Mouse (Mus musculus) kidney, adult 18-20 months (tissue): ENCODE measurements around the gene Bcap31.
"Not testable (repeated sequence)": the region's sequence is repeated elsewhere in the genome, so short reads cannot be mapped to it uniquely, and the experiment has no call there.

ENCODE experiments used
- DNase-seq: peaks from one replicate; pipeline ENCODE4 v3.0.0; 2021

The Bcap31 gene

GRCm38 (mm10) chrX:73716109-73716661 is at the start of gene Bcap31, which contains the start of gene Abcd1:
Gene Bcap31, minus strand, starts transcription at chrX:73716175.
Gene Abcd1, plus strand, starts transcription at chrX:73716597.
- DNase-seq: peak; percentile 95

DNA sequence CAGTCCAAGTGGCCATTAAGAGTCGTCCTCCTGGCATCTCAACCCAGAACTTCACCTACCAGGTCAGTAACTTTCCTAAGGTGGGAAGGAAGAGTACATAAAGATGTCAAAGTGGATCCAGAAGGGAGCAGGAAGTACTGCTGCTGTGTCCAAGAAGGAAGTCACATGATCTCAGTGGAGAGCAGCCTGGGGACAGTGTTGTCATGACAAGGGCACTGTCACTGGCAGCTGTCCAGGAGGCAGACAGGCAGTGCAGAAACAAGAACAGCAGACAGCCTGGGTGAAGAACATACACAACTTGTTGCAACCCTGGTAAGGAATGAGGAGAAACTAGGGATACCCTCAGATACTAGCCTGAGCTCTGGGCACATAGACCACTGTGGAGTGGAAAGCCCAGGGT is 49.3 kb upstream of the Bcap31 start:
- DNase-seq: peak; percentile 55

- DNase-seq: no peak
Measured at GRCm38 (mm10) chrX:73758611-73759290, 42.8 kb upstream of the Bcap31 start.

DNA sequence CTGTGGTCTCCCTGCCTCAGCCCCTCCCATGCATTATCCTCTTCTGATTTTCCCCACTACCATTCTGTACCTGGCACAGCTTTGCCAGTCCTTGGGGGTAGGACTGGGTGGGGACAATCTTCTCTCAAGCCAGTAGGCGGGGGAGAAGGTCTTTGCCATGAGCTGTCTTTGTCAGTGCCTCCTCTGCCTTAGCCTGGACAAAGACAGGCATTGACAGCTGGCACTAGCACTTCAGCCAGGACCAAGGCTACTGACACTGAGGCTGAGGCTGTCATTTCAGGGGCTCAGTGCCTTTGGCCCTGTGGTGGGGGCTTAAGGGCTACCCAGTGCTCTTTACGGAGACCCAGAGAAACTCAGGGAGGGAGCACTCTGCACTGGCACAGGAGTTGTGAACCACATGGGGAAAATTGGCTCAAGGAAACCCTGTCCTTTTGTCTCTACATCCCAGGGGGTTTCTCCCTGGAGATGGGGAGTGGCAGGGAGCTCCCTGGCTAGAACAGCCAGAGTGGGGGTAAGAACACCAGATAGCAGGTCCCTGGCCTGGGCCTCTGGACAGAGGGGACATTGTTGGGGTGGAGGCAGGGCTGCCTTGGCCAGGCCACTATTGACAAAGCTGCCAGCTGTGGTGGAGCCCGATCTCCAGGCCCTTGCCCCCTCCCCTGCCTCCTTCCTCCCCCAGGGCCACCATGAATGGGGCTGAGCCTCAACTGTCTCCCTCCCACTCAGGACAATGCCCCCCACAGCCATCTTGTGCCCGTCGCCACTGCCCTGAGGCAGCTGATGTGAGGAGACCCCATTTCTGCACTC is 40.6 kb upstream of the Bcap31 start, which contains the start of gene Plxnb3:
Plxnb3 (plus strand) TSS at position 757 of the 807 bp plus-strand sequence.
- no peak for DNase-seq

DNA sequence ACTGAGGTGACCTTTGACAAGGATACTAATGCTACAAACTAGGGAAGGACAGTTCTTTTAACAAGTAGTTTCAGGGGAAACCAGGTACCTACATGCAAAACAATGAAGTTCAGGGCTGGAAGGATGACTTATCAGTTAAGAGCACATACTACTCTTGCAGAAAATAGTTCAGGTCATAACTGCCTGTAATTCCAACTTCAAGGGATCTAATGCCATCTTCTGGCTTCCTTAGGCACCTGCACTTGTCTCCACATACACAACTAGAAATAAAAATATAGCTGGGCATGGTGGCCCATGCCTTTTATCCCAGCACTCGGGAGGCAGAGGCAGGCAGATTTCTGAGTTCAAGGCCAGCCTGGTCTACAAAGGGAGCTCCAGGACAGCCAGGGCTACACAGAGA is 33.0 kb upstream of the Bcap31 start:
- no peak for DNase-seq

- no peak for DNase-seq
Measured at GRCm38 (mm10) chrX:73744774-73745481, 29.0 kb upstream of the Bcap31 start.

DNA sequence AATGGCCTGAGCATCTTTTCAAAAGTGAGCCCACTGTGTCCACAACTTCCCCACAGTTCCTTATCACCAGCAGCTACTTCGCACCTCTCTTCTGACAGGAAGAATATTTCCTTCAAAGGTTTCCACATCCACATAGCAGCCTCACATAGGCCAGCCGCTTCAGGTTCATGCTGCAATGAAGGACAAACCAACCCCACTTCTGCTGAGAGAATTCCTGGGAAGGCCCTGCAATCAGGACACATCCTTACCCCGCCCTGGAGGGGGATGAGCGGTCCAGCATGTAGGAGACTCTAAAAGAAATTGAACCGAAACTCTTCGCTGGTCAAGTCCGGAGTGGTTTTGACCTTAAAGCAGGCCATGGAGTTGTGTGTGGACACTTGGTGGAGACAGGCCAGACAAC is 23.9 kb upstream of the Bcap31 start:
- DNase-seq: not testable (repeated sequence)

DNA sequence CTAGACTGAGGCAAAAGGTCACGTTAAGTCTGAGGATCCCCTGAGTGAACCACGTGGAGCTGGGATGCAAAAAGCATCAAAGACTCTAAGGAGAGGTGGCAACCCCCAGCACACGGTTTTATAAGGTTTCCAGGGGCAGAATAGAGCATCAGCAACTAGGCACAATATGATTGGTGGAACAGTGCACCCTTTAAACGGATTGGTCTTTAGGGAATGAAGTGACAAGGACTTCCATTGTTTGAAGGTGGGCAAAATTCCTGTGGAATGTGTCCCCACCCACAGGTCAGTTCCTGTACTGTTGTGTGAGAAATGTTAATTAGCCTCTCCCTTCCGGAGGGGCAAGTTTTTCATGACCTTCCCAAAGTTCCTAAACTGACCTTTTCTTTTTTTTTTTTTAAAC is 23.2 kb upstream of the Bcap31 start:
- DNase-seq: no peak

DNA sequence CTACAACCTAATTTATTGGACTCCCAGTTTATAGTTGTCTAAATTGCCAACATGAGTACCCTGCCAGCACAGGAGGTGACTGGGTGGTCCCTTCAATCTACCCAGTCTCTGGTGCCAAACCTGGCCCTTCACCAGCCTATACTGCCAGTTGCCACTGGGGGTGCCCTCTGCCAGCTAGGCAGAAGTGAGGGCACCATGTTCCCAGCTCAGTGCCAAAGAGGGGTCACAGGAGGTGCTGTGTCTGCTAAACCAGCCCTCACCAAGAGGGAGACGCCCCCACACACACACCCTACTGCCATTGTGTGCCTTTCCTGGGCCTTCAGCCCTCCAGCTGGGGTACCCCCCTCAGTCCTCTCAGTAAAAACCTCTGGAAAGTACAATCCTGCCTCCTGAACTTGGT is 22.2 kb upstream of the Bcap31 start:
- no peak for DNase-seq

- DNase-seq: no peak
Measured at GRCm38 (mm10) chrX:73730908-73731307, 14.9 kb upstream of the Bcap31 start.

DNA sequence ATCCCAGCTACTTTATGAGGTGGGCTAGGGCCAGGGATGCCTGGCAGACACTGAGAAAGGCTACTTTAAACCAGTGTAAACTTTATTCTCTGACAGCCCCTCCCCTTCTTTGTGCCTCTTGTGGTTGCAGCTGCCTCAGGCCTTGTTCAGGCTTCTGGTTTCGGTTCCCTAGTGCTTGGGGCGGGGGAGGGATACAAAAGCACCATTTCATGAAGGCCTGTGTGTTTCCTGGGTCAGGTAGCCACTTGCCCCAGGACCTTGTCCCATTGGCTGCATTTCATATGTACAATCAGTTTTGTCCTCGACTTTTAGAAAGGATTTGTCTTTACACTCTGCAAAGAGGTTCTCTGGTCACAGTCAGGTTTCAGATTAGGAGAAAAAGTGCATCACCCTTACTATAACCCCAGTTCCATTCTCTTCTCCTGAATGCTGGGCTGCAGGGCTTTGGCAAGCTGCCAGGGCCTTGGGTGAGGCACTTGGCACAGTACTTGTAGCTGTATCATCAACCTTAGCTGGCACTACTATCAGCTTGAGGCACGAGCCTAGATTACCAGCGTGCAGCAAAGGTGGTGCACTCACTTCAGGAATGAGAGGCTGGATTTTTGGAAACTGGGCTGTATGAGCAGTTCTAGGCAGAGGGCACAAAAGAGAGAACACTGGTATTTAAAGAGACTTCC is 2.8 kb upstream of the Bcap31 start:
- DNase-seq: peak; percentile 54

DNA sequence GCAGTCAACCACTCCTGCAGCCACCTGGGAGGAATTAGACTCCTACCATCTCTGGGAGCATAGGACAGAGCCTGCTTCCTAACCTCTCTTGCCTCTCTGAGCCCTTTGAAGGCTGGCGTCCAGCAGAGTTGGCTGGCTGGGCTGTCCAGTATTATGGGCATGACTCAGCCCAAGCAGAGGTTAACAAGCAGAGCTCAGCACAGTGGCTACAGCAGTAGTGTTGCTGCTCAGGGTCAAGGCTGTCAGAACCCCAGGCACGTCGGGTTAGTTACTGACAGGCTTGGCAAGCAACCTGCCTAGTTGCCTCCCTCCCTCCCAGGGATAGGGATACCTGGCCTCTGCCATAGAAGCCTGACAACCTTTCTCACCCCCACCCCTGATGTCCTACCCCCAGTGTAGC is 2.3 kb upstream of the Bcap31 start:
- peak; percentile 12 for DNase-seq

- DNase-seq: peak; percentile 8
Measured at GRCm38 (mm10) chrX:73717667-73718066, 1.7 kb upstream of the Bcap31 start.

DNA sequence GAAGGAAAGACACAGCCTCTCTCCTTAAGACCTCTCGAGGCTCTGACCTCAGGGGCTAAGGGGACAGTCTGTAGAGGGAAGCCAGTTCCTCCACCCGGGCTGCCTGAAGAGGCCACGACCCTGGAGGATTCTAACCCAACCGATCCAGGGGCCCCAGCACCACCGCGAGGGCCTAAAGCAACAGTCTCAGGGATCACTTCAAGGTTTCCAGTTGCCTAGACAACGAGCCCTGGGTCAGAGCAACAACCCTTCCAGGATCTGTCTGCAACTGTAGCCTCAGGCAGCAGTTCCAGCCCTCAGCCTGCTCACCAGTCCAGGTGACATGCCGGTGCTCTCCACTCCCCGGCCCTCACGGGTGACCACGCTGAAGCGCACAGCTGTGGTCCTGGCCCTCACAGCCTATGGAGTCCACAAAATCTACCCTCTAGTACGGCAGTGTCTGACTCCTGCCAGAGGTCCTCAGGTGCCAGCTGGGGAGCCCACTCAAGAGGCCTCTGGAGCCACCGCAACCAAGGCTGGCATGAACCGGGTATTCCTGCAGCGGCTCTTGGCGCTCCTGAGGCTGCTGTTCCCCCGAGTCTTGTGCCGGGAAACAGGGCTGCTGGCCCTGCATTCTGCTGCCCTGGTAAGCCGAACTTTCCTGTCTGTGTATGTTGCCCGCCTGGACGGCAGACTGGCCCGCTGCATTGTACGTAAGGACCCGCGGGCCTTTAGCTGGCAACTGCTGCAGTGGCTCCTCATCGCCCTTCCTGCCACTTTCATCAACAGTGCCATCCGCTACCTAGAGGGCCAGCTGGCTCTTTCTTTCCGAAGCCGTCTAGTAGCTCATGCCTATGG is 952 bp upstream of the Bcap31 start:
- DNase-seq: peak; percentile 13

DNA sequence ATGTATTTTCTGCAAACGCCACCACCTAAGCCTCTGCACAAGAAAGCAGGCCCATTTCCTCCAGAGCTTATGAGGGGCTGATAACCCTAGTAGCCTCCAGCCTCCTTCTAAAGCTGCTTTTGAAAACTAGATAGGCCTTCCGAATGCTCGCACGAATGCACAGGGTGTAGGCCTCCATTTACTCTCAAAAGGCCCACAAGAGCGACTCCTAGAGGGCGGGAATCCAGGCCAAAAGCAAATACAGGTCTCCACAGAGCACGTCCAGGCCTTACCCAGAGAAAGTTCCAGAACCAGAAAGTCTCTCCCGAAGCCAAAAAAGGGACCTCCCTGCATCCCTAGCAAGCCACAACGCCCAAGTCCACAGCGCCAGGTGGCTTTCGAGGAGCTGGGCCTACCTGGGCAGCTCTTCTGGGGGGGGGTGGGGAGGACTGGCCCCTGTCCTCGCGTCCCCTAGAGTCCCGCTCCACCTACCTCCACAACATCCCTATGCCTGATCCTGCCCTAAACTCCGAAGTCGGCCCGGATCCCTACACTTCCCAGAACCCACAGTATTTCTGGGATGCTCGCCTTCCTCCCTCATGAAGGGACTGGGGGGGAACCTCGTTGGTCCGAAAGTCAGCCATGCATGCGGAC is 383 bp downstream of the Bcap31 start:
- DNase-seq: peak; percentile 47

DNA sequence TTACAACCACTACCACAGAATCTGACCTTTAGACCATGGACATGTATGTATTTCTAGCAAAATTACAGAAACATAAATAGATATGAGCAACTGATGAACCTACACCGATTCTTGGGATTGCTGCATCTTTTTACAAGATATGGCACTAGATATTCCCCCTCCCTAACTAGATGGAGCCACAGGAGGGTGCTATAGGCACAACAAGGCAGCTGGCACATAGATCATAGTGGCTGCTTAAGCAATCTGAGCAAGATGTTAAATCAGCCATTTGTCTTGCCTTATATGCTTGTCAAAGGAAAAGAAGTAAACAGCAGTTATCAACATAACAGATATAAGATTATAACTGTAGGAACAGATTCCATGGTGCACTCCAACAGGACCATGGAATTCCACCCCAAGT is 15.5 kb downstream of the Bcap31 start:
- DNase-seq: no peak

DNA sequence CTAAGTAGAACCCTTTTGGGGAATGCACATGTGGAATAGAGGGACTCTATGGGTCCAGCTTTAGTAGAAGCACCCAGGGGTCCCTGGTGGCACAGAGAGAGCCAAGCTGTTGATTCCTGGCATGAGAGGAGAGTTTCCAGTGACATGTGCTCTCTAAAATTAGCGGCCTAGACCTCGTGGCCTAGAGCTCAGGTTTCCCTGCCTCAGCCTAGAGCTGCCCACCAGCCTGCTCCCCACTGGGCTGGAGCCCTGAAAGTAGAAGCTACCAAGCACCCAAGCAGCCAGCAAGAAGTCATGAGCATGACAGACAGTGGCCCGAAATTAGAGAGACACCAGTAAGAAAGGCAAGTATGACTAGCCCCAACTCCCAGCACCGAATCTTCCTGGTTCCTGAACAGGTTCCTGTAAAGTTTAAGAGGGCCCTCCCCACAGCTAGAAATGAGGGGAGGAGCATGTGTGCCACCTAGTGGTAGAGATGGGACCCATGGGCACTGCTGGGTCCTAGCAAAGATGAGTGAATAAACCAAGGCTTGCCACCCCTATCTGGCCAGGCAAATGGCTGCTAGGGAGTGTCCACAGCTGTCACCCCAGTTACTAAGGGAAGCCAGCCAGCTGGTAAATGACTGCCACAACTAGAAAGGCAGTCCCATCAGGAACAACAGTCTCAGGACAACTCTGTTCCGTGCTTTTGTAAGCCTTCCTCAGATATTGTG is 24.9 kb downstream of the Bcap31 start:
- DNase-seq: peak; percentile 61

DNA sequence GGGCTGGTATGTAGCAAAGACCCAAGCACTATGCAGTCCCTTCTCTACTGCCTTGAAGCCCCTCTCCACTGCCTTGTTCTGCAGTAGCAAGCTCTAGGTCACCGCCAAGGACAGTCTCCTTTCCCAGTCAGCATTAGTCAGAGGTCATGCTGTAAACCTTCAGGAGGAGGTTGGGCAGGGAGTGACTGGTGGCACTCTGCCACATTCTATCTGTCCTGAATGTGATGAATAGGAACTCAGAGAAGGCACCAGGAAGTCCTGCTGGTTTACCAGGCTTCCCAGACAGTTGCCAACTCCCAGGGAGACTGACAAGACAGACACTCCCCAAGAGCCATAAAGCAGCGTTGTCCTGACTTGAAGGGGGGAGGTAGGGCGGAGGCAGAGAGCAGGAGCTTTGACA is 30.3 kb downstream of the Bcap31 start:
- DNase-seq: peak; percentile 66

GRCm38 (mm10) chrX:73684978-73685377 is 31.0 kb downstream of the Bcap31 start:
- no peak for DNase-seq

- no peak for DNase-seq
Measured at GRCm38 (mm10) chrX:73684156-73684555, 31.8 kb downstream of the Bcap31 start.

DNA sequence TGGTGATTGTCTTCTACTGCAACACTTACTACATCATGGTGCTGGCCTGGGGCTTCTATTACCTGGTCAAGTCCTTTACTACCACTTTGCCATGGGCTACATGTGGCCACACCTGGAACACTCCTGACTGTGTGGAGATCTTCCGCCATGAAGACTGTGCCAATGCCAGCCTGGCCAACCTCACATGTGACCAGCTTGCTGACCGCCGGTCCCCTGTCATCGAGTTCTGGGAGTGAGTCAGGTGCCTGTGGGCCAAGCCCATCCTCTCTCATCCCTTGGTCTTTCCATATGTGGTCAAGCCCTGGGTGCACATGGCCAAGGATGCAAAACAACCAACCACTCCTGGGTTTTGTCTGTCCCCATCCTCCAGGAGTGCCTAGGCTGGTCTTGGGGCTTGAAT is 39.3 kb downstream of the Bcap31 start:
- no peak for DNase-seq
